Comparison of ENCODE assay signal across 13 mouse cellular contexts in the genomic region with DNA sequence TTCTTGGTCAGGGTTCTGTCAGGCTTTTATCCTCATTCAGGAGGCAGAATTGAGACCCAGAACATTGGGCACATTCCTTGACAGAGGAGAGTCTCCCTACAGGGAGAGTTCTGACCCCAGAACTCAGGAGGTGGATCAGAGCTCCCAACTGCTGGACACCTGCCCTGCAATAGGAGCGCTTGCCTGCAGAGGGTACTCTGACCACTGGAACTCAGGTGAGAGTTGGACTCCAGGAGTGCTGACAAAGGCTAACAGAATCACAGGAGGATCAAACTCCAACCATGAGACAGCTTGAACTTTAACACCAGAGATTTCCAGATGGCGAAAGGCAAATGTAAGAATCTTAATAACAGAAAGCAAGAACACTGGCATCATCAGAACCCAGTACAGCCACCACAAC.
"Had no signal": no experiment of that assay in that cellular context is flagged by ENCODE, and none has a peak within 500 bp of the region (broad histone marks: within the 10 kb centered on the region; RNA-seq: fewer than 3 reads in every experiment).

No protein-coding gene starts in this region.

- H3K9me3 ChIP-seq: hindbrain, embryonic 15.5 days; limb, embryonic 13.5 days; neural tube, embryonic 15.5 days had no signal

- H3K36me3 ChIP-seq: hindbrain, embryonic 15.5 days; limb, embryonic 13.5 days; neural tube, embryonic 15.5 days had no signal

- H3K4me1 ChIP-seq: hindbrain, embryonic 15.5 days; limb, embryonic 13.5 days; neural tube, embryonic 15.5 days had no signal

- H3K9ac ChIP-seq: hindbrain, embryonic 15.5 days; limb, embryonic 13.5 days; liver, embryonic 14.5 days; neural tube, embryonic 15.5 days had no signal

- ATAC-seq: lung, postnatal 0 days had no signal

- H3K4me2 ChIP-seq: hindbrain, embryonic 15.5 days; limb, embryonic 13.5 days; neural tube, embryonic 15.5 days had no signal

- DNase-seq: lung, adult 2 months; lung, postnatal 36 days; midbrain, embryonic 14.5 days; thymus, postnatal 4 days had no signal

- H3K27ac ChIP-seq: hindbrain, embryonic 15.5 days; kidney, postnatal 0 days; layer of hippocampus, adult 2 months; limb, embryonic 13.5 days; liver, embryonic 14.5 days; neural tube, embryonic 15.5 days; stomach, postnatal 0 days had no signal

- H3K27me3 ChIP-seq: hindbrain, embryonic 15.5 days; limb, embryonic 13.5 days; neural tube, embryonic 15.5 days had no signal

- H3K4me3 ChIP-seq: hindbrain, embryonic 15.5 days; layer of hippocampus, adult 2 months; limb, embryonic 13.5 days; myocyte; neural tube, embryonic 15.5 days had no signal
